Mouse (Mus musculus): ENCODE measurements around the gene Eif4ebp2. TPM values are rescaled to one million over a fixed set of nuclear protein-coding genes. Genes with fewer than 3 reads are reported as not detected.

Gene Eif4ebp2
- polyA plus RNA-seq, 2 experiments = 42.7 to 55.4 TPM

- 10% methylated on average over 6 of the region's 6 CpGs for WGBS
- Histone ChIP-seq H3K9ac (ENCODE audit: low read depth, low read length, severe bottlenecking) (peak overlapping the region; percentile 0; the same call in 1 of the 2 replicates), H3K36me3 (ENCODE audit: control insufficient read depth, insufficient read depth, low read length) (0 out of 2 replicates have a peak, but pooled peaks cover 4% of the 10 kb centered on the region)
Measured at GRCm38 (mm10) chr10:61443456-61443855, 9.0 kb downstream of the Eif4ebp2 start.

GRCm38 (mm10) chr10:61440202-61440800, 12.2 kb downstream of the Eif4ebp2 start:
- Histone ChIP-seq H3K27me3 (ENCODE audit: control insufficient read depth, insufficient read depth, low read length) (no peaks in the 10 kb centered on the region), H3K4me3 (replicated peaks; ENCODE audit: low read length) (no peak overlapping the region), H3K9me3 (ENCODE audit: control insufficient read depth, low read length) (no peaks in the 10 kb centered on the region), H3K9ac (ENCODE audit: low read depth, low read length, severe bottlenecking) (no peak overlapping the region), H3K4me1 (ENCODE audit: control insufficient read depth, insufficient read depth, low read length) (peaks cover 22% of the 10 kb centered on the region), H3K4me2 (replicated peaks; ENCODE audit: low read depth, low read length, severe bottlenecking) (no peak overlapping the region), H3K27ac (replicated peaks; ENCODE audit: low read depth, low read length) (no peak overlapping the region), H3K36me3 (ENCODE audit: control insufficient read depth, insufficient read depth, low read length) (peaks cover 5% of the 10 kb centered on the region; the same call in 1 of the 2 replicates)
- 81% methylated on average over 7 of the region's 7 CpGs for WGBS
- ATAC-seq (ENCODE audit: low FRiP score, low read depth) (no peak), DNase-seq (ENCODE audit: low spot score) (no peak)
- no peak for TF ChIP-seq POLR2A (IDR thresholded peaks at IDR 0.05; ENCODE audit: borderline replicate concordance, extremely low read depth, insufficient read depth, insufficient read length)

More at GRCm38 (mm10) chr10:61443456-61443855, 9.0 kb downstream of the Eif4ebp2 start:
- Histone ChIP-seq H3K4me1 (ENCODE audit: control insufficient read depth, insufficient read depth, low read length) (peaks cover 27% of the 10 kb centered on the region), H3K4me3 (replicated peaks; ENCODE audit: low read length) (no peak overlapping the region), H3K9me3 (ENCODE audit: control insufficient read depth, low read length) (no peaks in the 10 kb centered on the region), H3K4me2 (replicated peaks; ENCODE audit: low read depth, low read length, severe bottlenecking) (no peak overlapping the region), H3K27ac (replicated peaks; ENCODE audit: low read depth, low read length) (no peak overlapping the region), H3K27me3 (ENCODE audit: control insufficient read depth, insufficient read depth, low read length) (no peaks in the 10 kb centered on the region)
- no peak for TF ChIP-seq POLR2A (IDR thresholded peaks at IDR 0.05; ENCODE audit: borderline replicate concordance, extremely low read depth, insufficient read depth, insufficient read length)
- DNase-seq (ENCODE audit: low spot score) (peak; percentile 40), ATAC-seq (ENCODE audit: low FRiP score, low read depth) (peak; percentile 53)

- H3K9me3 ChIP-seq (ENCODE audit: control insufficient read depth, low read length) = no peaks in the 10 kb centered on the region
- 93% methylated on average over 9 of the region's 9 CpGs for WGBS
- no peak overlapping the region for H3K27ac ChIP-seq (replicated peaks; ENCODE audit: low read depth, low read length)
- peaks cover 55% of the 10 kb centered on the region for H3K36me3 ChIP-seq (ENCODE audit: control insufficient read depth, insufficient read depth, low read length)
- no peak overlapping the region for H3K4me2 ChIP-seq (replicated peaks; ENCODE audit: low read depth, low read length, severe bottlenecking)
- no peak overlapping the region for H3K4me3 ChIP-seq (replicated peaks; ENCODE audit: low read length)
- no peaks in the 10 kb centered on the region for H3K4me1 ChIP-seq (ENCODE audit: control insufficient read depth, insufficient read depth, low read length)
- no peak for DNase-seq (ENCODE audit: low spot score)
- ATAC-seq (ENCODE audit: low FRiP score, low read depth) = no peak
- H3K27me3 ChIP-seq (ENCODE audit: control insufficient read depth, insufficient read depth, low read length) = no peaks in the 10 kb centered on the region
- no peak for TF ChIP-seq POLR2A (IDR thresholded peaks at IDR 0.05; ENCODE audit: borderline replicate concordance, extremely low read depth, insufficient read depth, insufficient read length)
- no peak overlapping the region for H3K9ac ChIP-seq (ENCODE audit: low read depth, low read length, severe bottlenecking)
Measured at GRCm38 (mm10) chr10:61431375-61431774, 21.1 kb downstream of the Eif4ebp2 start.

- H3K4me3 ChIP-seq (replicated peaks; ENCODE audit: low read length) = no peak overlapping the region
- no peaks in the 10 kb centered on the region for H3K9me3 ChIP-seq (ENCODE audit: control insufficient read depth, low read length)
- peaks cover 5% of the 10 kb centered on the region; the same call in 1 of the 2 replicates for H3K4me1 ChIP-seq (ENCODE audit: control insufficient read depth, insufficient read depth, low read length)
- TF ChIP-seq POLR2A (IDR thresholded peaks at IDR 0.05; ENCODE audit: borderline replicate concordance, extremely low read depth, insufficient read depth, insufficient read length) = no peak
- H3K27me3 ChIP-seq (ENCODE audit: control insufficient read depth, insufficient read depth, low read length) = no peaks in the 10 kb centered on the region
- H3K36me3 ChIP-seq (ENCODE audit: control insufficient read depth, insufficient read depth, low read length) = peaks cover 43% of the 10 kb centered on the region
- H3K27ac ChIP-seq (replicated peaks; ENCODE audit: low read depth, low read length) = no peak overlapping the region
- no peak overlapping the region for H3K4me2 ChIP-seq (replicated peaks; ENCODE audit: low read depth, low read length, severe bottlenecking)
- no peak overlapping the region for H3K9ac ChIP-seq (ENCODE audit: low read depth, low read length, severe bottlenecking)
- no peak for DNase-seq (ENCODE audit: low spot score)
- ATAC-seq (ENCODE audit: low FRiP score, low read depth) = no peak
- 77% methylated on average over 5 of the region's 5 CpGs for WGBS
Measured at GRCm38 (mm10) chr10:61429043-61429442, 23.4 kb downstream of the Eif4ebp2 start.

GRCm38 (mm10) chr10:61428416-61428815, 24.0 kb downstream of the Eif4ebp2 start:
- Histone ChIP-seq H3K9me3 (ENCODE audit: control insufficient read depth, low read length) (no peaks in the 10 kb centered on the region), H3K4me1 (ENCODE audit: control insufficient read depth, insufficient read depth, low read length) (peaks cover 5% of the 10 kb centered on the region; the same call in 1 of the 2 replicates), H3K36me3 (ENCODE audit: control insufficient read depth, insufficient read depth, low read length) (peaks cover 36% of the 10 kb centered on the region), H3K27ac (replicated peaks; ENCODE audit: low read depth, low read length) (no peak overlapping the region), H3K4me3 (replicated peaks; ENCODE audit: low read length) (no peak overlapping the region), H3K27me3 (ENCODE audit: control insufficient read depth, insufficient read depth, low read length) (no peaks in the 10 kb centered on the region), H3K4me2 (replicated peaks; ENCODE audit: low read depth, low read length, severe bottlenecking) (no peak overlapping the region), H3K9ac (ENCODE audit: low read depth, low read length, severe bottlenecking) (no peak overlapping the region)
- TF ChIP-seq POLR2A (IDR thresholded peaks at IDR 0.05; ENCODE audit: borderline replicate concordance, extremely low read depth, insufficient read depth, insufficient read length) = no peak
- 61% methylated on average over 4 of the region's 4 CpGs for WGBS
- no peak for ATAC-seq (ENCODE audit: low FRiP score, low read depth)
- no peak for DNase-seq (ENCODE audit: low spot score)
